Mouse (Mus musculus) c-Kit-positive CD71-negative TER-119-negative erythroid progenitor cells, embryonic 14.5 days (primary cell): ENCODE data around the gene Galntl6.
"Not testable (repeated sequence)": the region's sequence is repeated elsewhere in the genome, so short reads cannot be mapped to it uniquely, and the experiment has no call there.

Source experiments
- DNase-seq: peaks from one replicate; pipeline ENCODE4 v3.0.0-alpha.2; 2013; ENCODE audit warnings: low read depth

The Galntl6 gene

DNA sequence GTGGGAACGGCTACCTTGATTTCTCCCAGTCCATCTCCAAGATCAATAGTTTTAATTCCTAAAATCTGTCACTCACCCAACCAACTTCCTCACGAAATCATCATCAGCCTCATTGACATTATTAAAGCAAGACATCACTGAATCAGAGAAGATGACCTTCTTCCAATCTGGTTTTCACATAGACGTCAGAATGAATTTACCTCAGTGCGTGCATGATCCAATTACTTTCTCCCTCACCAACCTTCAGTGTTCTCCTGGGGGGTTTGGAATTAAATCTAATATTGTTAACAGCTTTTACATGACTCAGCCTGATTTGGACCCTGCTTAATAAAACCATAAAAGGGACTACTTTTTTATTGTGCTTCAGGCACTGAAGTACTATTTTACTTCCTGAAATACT, 307.7 kb downstream of the Galntl6 start:
- no peak for DNase-seq

DNA sequence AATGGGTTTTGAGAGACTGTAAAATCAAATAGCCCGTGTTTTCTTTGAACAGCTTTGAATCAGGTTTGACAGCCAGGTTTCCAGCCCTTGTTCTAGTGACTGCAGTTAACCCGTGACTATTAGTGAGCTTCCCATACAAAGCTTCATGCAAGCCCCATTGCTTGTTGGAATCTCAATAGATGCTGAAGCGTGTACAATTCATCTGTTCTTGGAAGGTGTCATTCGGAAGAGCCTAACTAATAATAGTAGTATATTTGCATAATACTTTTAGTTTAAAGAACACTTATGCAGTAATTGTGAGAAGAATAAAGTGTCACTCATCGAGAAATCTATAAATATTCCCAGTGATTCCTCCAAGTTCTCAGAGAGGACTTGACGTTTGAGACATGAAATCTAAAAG, 314.6 kb downstream of the Galntl6 start:
- DNase-seq = no peak

DNA sequence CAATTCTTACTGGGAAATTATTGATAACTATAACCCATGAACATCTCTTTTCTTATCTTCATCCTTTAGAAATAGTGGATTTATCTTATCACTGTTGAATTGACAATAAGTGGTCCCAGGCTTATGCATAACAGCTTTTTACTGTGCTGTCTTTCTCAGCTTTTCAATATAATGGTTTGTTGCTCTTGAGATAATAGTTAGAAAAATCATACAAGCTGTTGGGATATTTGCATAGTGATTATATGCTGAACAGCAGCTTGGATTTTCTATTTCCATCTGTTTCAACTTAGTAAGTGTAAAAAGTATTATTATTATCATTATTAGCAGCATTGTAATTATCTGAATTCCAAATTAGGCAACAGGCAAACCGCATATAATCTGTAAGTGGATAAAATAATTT, 337.1 kb downstream of the Galntl6 start:
- no peak for DNase-seq

DNA sequence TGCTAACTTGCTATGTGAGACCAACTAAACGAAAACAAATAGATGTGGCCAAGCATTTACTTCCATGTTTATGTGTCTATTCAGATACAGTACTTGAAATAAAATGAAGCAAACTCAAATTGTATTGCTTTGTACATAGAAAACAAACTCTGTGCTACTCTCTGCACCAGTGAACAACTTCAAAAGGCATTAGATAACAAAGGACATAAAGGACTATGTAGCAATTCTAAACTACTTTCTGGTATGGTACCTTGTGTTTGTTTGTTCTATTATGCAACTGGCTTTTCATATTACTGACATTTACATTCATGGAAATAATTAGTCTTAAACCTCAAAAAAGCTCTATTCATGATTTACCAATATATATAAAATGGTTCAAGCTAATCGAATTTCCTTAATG, 344.4 kb downstream of the Galntl6 start:
- no peak for DNase-seq

DNA sequence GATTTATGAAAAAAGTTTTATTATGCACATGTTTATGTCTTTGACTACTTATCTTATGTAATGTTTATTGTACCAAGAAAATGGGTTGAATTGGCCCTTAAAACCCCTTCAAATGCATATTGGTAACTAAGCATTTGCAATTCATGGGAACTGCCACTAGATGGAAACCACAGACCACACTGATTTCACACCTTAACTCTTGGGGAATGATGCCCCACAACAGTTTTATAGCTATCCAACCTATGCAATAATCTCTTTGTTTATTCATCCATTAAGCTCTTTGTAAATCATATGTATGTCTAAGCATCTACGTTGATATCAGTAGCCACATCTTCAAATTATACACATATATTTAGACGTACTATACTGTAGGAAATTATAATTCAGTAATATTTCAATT, 346.3 kb downstream of the Galntl6 start:
- no peak for DNase-seq

DNA sequence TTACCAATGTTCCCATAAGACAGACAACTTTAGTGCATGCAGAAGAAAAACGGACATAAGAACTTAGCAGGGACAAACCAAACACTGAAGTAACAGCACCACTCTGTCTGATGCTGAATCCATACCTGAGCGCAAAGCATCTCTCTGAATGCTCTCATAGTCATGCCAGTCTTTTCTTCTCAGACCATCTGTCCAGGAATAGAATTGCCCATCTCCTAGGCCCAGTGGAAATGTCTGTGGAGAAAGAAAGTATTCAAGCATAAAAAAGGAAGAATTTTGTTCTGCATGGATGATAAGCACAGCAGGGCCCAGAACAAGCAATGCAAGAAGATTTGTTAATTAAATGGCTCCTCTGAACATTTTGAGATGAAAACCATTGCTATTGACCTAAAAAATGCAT, 376.7 kb downstream of the Galntl6 start:
- no peak for DNase-seq

DNA sequence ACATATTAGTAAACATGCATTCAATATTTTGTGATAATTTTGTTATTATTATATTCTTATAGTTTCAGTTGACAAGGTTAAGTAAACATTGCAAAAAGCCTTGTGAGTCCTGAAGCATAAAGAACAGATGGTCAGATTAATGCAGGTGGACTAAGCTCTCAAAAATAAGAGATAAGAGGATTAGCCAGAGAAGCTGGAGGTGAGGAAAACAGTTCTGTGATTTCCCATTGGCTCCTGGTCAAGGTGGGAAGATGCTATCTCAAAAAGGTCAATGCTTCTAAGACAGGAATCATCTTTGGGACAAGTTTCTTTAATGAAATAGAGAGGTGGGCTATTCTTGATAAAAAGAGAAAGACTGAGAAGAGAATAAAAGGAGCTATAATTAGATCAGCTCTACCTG, 377.8 kb downstream of the Galntl6 start:
- no peak for DNase-seq

DNA sequence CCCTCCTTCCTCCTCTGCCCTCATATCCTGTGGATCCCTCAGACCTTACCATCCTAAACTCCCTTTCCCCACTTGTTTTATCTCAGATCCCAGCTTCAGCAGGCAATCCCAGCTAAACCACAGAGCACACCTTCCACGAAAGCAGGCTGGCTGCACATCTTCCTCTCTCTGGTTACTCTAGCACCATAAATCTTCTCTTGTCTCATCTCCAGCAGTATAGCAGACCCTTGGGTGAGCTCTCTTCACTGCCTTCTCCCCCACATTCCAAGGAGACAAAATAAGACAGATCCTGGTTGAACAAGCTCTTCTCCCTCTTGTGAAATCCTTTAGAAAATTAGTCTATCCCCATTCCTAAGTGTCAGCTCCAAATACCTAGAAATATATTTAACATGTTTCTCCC, 389.0 kb downstream of the Galntl6 start:
- DNase-seq = no peak

DNA sequence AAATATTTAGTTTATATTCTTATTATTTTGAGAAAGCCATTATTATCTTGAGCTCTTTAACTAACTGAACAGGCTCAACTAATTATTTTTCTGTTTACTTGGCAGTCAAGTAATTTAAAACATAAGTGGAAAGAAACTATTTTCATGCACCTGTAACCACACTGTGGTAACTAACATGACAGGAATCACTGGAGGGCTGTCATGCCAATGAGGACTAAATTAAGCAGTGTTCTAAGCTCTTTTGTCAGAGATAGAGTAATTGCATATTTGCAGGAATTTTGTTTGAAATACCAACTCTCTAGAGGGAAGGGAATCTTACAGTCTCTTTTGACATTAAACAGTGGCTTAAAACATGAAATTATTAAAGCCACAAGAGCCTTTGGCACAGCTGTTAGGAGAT, 390.5 kb downstream of the Galntl6 start:
- no peak for DNase-seq

DNA sequence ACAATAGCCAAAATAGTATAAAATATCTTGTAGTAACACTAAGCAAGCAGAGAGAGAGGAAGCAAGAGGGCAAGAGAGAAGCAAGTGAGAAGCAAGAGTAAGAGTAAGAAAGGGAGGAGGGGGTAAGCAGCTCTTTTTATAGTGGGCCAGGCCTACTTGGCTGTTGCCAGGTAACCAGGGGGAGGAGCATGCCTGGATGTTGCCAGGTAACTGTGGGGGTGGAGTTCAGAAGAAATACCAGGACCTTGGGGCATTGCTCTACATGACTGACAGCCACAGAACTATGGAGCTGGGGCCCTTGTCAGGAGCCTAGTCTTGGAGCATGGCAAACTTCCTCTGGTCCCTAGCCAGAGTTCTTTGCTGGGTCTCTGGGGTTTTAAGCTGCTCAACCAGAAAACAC, 401.9 kb downstream of the Galntl6 start:
- DNase-seq = no peak

DNA sequence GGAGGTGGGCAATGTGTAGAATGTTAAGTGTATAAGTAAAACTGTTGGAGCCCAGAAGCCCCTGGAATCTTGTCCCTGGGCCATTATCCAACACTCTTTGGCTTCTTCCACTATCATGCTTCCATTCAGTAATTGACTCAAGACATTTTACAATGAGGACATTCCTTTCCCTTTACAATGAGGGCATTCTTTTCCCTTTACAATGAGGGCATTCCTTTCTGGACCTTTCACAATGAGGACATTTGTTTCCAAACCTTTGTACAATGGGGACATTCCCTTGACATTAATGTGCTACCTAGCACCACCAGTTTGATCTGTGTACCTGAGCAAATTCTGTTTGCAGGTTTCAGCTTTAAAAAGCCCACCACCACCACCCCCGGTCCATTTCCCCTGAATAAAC, 403.4 kb downstream of the Galntl6 start:
- DNase-seq = no peak

DNA sequence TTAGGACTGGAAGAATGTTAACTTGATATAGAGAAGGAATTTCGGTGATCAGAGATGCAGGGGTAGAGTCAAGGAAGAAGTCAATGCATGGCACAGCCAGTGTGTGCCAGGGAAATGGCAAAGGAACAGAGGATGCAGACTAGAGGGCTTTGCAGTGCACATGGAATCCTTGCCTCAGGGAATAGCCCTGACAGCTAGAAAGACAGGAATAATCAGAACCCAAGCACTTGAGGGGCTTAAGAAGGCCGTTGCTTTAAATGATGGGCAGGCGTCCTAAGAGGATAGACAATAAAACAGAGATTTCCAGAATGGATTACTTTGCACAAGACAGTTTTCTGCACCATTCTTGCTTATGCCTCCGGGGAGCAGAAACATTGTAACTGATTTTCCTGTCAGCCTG, 425.3 kb downstream of the Galntl6 start:
- no peak for DNase-seq

DNA sequence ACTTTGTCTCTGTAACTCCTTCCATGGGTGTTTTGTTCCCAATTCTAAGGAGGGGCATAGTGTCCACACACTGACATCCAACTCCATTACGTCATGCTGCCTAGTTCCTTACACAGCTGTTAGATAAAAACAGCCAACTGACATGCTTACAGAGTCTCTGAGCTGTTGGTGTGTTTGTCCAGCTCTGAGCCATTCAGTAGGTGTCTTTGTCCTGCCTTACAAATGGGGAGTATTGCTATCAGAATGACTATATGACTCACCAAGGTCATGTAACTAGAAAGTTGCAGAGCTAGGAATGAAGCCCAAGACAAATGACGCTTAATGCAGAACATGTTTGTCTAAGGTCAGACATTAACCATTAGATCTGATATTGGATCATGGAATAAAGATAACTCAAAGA, 449.1 kb downstream of the Galntl6 start:
- not testable (repeated sequence) for DNase-seq

DNA sequence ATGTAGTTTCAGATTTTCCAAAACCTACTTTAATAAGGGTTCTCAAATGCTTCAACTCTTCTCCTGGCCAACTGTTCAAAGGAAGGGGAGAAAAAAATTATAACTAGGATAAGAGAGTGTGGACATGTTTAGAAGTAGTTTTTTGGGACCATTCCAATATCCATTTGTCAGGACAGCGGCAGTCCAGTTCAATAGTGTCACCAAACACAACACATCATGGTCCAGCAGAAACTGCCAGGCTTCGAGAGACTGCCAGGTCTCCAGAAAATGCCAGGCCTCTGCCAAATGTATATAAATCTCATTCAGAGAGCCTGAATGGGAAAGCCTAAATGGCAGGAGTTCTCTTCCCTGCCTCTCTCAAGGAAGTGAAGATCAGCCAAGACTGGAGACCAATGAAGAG, 469.7 kb downstream of the Galntl6 start:
- no peak for DNase-seq

DNA sequence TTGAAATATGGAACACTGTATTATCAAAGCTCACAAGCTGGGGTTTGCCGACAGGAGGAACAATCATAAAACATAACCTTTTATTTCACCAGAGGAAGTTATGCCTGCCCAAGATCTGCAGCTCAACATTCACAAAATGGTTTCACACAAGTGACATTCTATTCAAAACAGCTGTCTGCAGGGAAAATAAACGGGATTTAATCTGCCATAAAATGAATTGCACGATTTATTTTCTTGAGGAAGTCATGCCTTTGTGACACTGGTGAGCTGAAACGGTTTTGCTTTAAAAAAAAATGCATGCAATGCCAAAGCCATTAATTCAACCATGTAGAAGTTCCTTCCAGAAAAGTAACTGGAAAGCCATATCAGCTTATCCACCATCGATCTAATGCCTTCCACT, 494.0 kb downstream of the Galntl6 start:
- no peak for DNase-seq

DNA sequence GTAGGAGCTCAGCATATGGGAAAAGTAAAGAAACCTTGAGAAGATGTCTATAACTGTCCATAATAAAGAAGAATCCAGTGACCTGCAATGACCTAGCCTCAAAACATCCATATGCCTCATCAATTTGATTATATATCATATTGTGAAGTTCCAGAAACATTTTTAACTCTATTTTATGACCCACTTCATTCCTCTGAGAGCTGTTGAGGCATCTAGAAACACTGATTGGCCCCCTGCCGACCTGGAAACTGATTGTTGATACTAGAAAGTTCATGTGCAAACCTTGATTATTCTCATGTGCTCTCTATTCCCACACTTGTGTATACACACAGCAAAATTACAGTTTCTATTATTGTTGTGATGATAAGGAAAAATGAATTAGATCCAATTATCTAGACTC, 494.9 kb downstream of the Galntl6 start:
- no peak for DNase-seq

DNA sequence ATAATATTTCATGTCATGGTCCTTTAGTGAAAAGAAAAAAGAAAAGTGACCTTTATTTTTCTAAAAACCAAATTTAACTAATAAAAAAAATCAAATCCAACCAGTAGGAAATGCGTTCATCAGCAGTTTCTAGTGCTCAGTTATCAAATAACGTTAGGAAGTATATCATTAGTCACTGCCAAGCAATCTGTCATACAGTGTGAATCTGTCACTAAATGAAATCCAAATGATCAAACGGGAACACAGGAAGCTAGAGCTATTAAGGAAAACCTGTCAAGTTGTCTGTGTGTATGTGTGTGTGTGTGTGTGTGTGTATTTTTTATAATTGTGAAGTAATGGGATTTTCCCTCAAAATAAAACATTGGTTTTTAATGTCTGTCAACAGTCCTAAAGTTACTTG, 515.9 kb downstream of the Galntl6 start:
- no peak for DNase-seq

DNA sequence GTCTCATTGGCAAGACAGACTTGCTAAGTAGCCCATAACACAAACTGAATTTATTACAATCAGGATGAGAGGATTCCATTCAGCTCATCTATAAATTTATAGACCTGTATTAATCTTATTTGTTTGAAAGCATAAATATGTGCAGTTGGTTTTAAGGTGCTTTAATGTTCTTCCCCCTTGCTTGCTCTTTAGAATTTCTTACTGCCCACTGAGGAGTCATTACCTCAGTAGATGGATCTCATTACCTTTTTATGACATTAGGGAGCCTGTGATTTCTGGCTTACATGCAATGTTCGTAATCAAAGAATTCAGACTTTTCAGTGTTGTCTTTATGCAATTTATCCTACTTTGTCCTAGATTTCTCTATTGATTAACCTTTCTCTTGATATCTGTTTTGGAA, 516.6 kb downstream of the Galntl6 start:
- no peak for DNase-seq

DNA sequence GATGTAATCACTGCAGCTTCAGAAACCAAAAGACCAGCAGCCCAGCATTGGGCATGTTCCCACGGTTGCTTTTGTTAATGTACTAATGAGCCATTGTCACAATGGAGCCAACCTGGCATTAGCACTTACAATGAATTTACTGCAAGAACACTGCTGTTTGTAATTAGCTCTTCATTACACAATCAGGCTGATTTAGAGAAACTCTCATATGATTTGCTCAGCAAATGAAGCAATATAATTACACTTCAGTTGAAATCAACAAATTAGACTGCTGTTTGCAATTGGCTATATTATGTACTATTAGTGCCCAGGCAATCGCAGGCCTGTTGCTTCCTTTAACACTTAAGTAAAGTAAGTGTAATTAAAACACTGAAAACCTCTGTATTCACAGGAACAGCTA, 540.1 kb downstream of the Galntl6 start:
- DNase-seq = no peak

DNA sequence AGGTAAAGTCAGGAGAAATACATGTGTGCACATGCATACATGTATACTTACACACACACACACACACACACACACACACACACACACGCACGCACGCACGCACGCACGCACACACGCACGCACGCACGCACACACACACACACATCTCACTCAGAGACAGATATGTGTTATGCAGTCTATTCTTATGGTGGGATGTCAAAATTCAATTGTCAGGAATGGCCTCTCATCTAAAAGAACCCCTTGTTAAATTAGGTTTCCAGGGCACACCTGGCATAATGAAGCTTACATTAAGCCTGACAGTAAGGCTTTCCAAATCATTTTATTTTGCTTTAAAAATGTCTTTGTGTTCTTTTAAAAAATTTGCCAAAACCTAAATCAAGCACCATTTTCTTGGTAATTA, 540.5 kb downstream of the Galntl6 start:
- no peak for DNase-seq

DNA sequence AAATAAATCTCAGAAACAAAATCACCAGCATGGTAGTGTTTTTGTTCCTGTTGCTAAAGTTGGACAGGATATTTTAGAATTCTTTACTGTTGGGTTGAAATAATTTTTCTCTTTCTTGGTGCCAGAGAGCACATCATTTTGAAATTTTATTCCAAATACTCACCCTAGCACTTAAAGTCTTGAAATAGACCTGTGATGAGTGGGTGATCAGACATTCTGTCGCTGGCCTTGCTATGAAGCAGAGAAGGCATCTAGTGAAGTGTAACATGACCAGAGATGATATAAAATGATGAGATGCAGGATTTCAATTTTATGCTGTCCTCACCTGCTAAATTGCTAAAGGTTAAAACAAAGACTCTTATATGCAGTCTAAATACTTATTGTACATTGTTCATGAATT, 581.3 kb downstream of the Galntl6 start:
- DNase-seq = no peak

DNA sequence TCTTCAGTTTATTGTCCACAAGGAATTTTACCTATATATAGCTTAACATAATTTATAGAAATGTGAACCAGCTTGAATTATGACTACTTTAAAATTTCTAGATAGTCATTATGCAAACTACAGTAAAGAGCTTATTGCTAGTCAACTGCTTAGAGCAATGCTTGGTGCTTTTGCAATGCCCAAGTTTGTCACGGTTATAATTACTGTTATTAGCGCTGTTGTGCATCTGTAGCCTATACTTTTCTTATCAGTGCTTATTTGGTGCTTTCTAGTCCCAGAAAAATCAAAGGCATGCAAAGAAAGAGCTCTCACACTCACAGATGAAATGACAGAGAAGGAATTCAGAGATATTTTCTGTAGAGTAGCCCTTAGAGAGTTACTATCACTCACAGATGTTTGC, 599.0 kb downstream of the Galntl6 start:
- no peak for DNase-seq

DNA sequence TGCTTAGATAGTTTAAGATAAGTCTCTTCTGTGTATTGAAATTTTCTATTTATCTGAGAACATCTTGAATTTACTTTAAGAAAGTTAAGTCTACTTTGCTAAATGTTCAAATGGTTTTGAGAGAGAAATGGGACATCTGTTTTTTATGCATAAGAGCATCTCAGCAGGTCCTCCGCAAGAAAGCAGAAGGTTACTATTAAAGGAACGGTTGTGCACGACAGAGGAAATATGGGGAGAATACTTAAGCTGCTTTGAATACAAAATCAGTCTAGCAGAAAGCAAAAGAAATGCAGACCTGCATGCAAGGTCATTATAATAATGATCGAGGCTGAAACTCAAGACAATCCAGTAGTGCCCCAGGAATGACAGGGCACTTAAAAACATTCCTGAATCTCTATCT, 621.0 kb downstream of the Galntl6 start:
- no peak for DNase-seq

DNA sequence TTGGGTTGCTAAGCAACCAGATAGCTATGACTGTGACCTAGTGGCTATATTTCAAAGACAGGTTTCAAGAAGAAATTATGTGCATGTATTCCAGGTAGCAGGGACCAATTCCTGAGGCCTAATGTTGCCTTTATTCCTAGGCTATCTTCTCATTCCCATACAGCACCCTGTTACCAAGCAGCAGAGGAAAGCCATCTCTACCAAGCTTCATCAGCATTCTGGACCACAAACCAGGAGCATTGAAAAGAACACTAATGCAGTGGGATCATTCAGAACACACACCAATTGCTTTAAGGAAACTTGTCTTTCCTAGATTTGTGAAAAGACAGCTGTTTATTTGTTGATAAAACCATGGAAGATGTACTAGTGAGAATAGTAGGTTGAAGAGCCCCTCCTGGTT, 622.4 kb downstream of the Galntl6 start:
- no peak for DNase-seq

DNA sequence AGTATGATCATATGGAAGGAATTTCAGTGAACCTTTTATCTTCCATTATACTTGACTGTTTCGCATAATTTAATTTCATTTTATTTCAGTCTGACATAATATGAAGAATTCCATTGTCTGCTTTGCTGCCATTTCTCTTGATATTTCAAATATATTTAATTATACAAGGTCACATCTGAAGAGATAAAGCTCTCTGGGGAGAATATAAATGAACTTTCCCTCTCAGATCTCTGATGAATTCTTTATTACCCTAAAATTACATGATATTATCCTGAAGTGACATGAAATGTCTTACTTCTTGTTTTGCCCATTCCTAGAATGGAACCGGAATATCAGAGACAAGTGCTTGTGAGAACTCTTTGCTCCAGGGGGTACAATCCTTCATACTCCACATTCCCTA, 647.0 kb downstream of the Galntl6 start:
- DNase-seq = no peak
